Mouse (Mus musculus): ENCODE results near the gene Itgae. TPM values are rescaled to one million over a fixed set of nuclear protein-coding genes. Genes with fewer than 3 reads are reported as not detected.
A peak's percentile ranks its signal among the peaks of the same experiment; 100 is the strongest.

Gene Itgae
- polyA plus RNA-seq, 1 experiment: 0.78 TPM

GRCm38 (mm10) chr11:73172186-73172585 lies 81.8 kb downstream of the Itgae start:
- Histone ChIP-seq H3K9me3 (replicated peaks; ENCODE audit: control insufficient read depth, insufficient read depth, low read length, poor library complexity, severe bottlenecking) (no peaks in the 10 kb centered on the region), H3K36me3 (ENCODE audit: control insufficient read depth, insufficient read depth, low read length, poor library complexity, severe bottlenecking) (peaks cover 6% of the 10 kb centered on the region; the same call in 1 of the 2 replicates), H3K27me3 (ENCODE audit: control insufficient read depth, insufficient read depth, low read length, poor library complexity, severe bottlenecking) (no peaks in the 10 kb centered on the region), H3K9ac (ENCODE audit: low read depth, poor library complexity, severe bottlenecking) (no peak overlapping the region), H3K27ac (ENCODE audit: insufficient read depth, low read length) (no peak overlapping the region), H3K4me1 (ENCODE audit: control insufficient read depth, insufficient read depth, low read length) (no peaks in the 10 kb centered on the region), H3K4me3 (ENCODE audit: low read depth, low read length) (no peak overlapping the region)
- no peak for TF ChIP-seq CTCF (IDR thresholded peaks at IDR 0.05; ENCODE audit: low read depth, low read length)
- no peak for TF ChIP-seq POLR2A (IDR thresholded peaks at IDR 0.05; ENCODE audit: insufficient read depth, low read length)
- no peak for TF ChIP-seq EP300 (IDR thresholded peaks at IDR 0.05; ENCODE audit: insufficient read depth, low read depth, low read length)

DNA sequence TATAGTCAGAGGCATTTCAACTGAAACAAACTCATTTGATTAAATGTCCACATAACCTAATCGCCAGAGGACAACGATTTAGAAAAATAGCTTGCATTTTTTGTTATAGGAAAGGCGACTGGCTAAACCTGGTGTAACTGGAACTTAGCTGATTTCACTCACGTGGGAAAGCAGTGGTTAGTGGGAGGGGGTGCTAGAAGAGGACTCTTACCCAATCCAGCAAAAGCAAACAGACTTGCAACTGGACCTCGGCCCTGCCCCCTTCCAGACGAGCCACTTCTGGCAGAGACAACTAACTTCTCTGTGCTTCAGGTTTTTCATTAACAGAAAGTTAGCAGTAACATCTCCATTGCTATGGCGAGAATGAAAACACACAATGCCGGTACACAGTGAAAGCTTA lies 85.2 kb downstream of the Itgae start:
- H3K4me3 ChIP-seq (ENCODE audit: low read depth, low read length): peak overlapping the region; percentile 79; the same call in 1 of the 2 replicates
- no peak for TF ChIP-seq EP300 (IDR thresholded peaks at IDR 0.05; ENCODE audit: insufficient read depth, low read depth, low read length)
- TF ChIP-seq POLR2A (IDR thresholded peaks at IDR 0.05; ENCODE audit: insufficient read depth, low read length): no peak
- TF ChIP-seq CTCF (IDR thresholded peaks at IDR 0.05; ENCODE audit: low read depth, low read length): no peak
- no peaks in the 10 kb centered on the region for H3K27me3 ChIP-seq (ENCODE audit: control insufficient read depth, insufficient read depth, low read length, poor library complexity, severe bottlenecking)
- peaks cover 6% of the 10 kb centered on the region; the same call in 1 of the 2 replicates for H3K36me3 ChIP-seq (ENCODE audit: control insufficient read depth, insufficient read depth, low read length, poor library complexity, severe bottlenecking)
- H3K9me3 ChIP-seq (replicated peaks; ENCODE audit: control insufficient read depth, insufficient read depth, low read length, poor library complexity, severe bottlenecking): no peaks in the 10 kb centered on the region
- H3K27ac ChIP-seq (ENCODE audit: insufficient read depth, low read length): no peak overlapping the region
- peaks cover 3% of the 10 kb centered on the region for H3K4me1 ChIP-seq (ENCODE audit: control insufficient read depth, insufficient read depth, low read length)
- peak overlapping the region; percentile 93 for H3K9ac ChIP-seq (ENCODE audit: low read depth, poor library complexity, severe bottlenecking)

GRCm38 (mm10) chr11:73176186-73176585 lies 85.8 kb downstream of the Itgae start:
- Histone ChIP-seq H3K9ac (ENCODE audit: low read depth, poor library complexity, severe bottlenecking) (peak overlapping the region; percentile 93), H3K4me1 (ENCODE audit: control insufficient read depth, insufficient read depth, low read length) (peaks cover 3% of the 10 kb centered on the region), H3K4me3 (ENCODE audit: low read depth, low read length) (peak overlapping the region; percentile 79), H3K27me3 (ENCODE audit: control insufficient read depth, insufficient read depth, low read length, poor library complexity, severe bottlenecking) (no peaks in the 10 kb centered on the region), H3K36me3 (ENCODE audit: control insufficient read depth, insufficient read depth, low read length, poor library complexity, severe bottlenecking) (peaks cover 6% of the 10 kb centered on the region; the same call in 1 of the 2 replicates), H3K9me3 (replicated peaks; ENCODE audit: control insufficient read depth, insufficient read depth, low read length, poor library complexity, severe bottlenecking) (no peaks in the 10 kb centered on the region), H3K27ac (ENCODE audit: insufficient read depth, low read length) (no peak overlapping the region)
- TF ChIP-seq EP300 (IDR thresholded peaks at IDR 0.05; ENCODE audit: insufficient read depth, low read depth, low read length) (no peak), POLR2A (IDR thresholded peaks at IDR 0.05; ENCODE audit: insufficient read depth, low read length) (no peak), CTCF (IDR thresholded peaks at IDR 0.05; ENCODE audit: low read depth, low read length) (no peak)

DNA sequence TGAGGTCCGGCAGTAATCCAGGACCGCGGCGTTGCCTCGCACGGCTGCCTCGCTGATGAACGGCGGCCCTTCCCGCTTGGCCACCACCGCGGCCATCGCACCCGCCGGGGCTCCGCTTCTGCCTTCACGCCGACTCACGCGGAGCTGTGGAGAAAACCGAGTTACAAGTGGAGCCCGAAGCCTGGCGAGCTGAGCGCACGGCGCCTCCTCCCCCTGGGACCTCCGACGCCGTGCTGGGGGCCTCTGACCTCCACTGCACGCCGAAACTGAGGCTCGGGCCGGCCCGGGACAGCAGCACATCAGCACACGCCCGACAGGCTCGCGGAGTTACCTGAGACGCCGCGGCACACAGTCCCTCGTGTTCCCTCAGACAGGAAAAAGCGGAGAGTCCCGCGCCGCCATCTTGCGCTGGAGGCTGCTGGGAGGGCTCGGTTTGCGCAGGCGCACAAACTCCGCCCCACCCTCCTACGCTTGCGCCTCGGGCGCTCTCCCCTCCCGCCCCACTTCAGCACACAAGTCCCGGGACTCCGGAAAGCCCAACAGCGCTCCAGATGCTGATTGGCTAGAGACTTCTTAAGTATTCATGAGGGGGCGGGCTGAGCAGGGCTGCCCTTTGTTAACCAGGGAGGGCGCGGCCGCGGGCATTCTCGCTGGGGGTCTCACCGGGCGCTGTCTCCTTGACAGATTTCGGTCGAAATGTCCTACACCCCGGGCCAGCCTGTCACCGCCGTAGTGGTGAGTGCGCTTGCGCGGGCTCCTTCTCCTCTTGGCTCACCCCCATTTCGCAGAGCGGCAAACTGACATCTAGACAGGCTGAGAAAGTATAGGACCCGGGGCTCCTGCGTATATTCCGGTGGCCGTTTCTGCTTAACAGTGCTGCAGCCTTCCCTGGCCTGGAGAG lies 86.5 kb downstream of the Itgae start, which contains the start of the genes Emc6 and Tax1bp3:
Gene Emc6, minus strand, starts transcription at position 430 of the 901 bp plus-strand sequence.
Gene Tax1bp3, plus strand, starts transcription at position 476 of the 901 bp plus-strand sequence.
- no peaks in the 10 kb centered on the region for H3K27me3 ChIP-seq (ENCODE audit: control insufficient read depth, insufficient read depth, low read length, poor library complexity, severe bottlenecking)
- peak within 1 kb of the TSS; percentile 93 for H3K9ac ChIP-seq (ENCODE audit: low read depth, poor library complexity, severe bottlenecking)
- H3K4me1 ChIP-seq (ENCODE audit: control insufficient read depth, insufficient read depth, low read length): peaks cover 3% of the 10 kb centered on the region
- H3K36me3 ChIP-seq (ENCODE audit: control insufficient read depth, insufficient read depth, low read length, poor library complexity, severe bottlenecking): peaks cover 6% of the 10 kb centered on the region; the same call in 1 of the 2 replicates
- TF ChIP-seq EP300 (IDR thresholded peaks at IDR 0.05; ENCODE audit: insufficient read depth, low read depth, low read length): 0 out of 2 replicates have a peak, but pooled peaks have one; percentile 41
- TF ChIP-seq CTCF (IDR thresholded peaks at IDR 0.05; ENCODE audit: low read depth, low read length): no peak
- H3K9me3 ChIP-seq (replicated peaks; ENCODE audit: control insufficient read depth, insufficient read depth, low read length, poor library complexity, severe bottlenecking): no peaks in the 10 kb centered on the region
- peak within 1 kb of the TSS; percentile 79 for H3K4me3 ChIP-seq (ENCODE audit: low read depth, low read length)
- peak within 1 kb of the TSS; percentile 23; the same call in 1 of the 2 replicates for H3K27ac ChIP-seq (ENCODE audit: insufficient read depth, low read length)

- H3K9ac ChIP-seq (ENCODE audit: low read depth, poor library complexity, severe bottlenecking): peak overlapping the region; percentile 43
- H3K4me1 ChIP-seq (ENCODE audit: control insufficient read depth, insufficient read depth, low read length): peaks cover 3% of the 10 kb centered on the region
- H3K4me3 ChIP-seq (ENCODE audit: low read depth, low read length): peak overlapping the region; percentile 77
- TF ChIP-seq POLR2A (IDR thresholded peaks at IDR 0.05; ENCODE audit: insufficient read depth, low read length) (no peak), EP300 (IDR thresholded peaks at IDR 0.05; ENCODE audit: insufficient read depth, low read depth, low read length) (no peak), CTCF (IDR thresholded peaks at IDR 0.05; ENCODE audit: low read depth, low read length) (no peak)
- no peaks in the 10 kb centered on the region for H3K27me3 ChIP-seq (ENCODE audit: control insufficient read depth, insufficient read depth, low read length, poor library complexity, severe bottlenecking)
- peaks cover 6% of the 10 kb centered on the region; the same call in 1 of the 2 replicates for H3K36me3 ChIP-seq (ENCODE audit: control insufficient read depth, insufficient read depth, low read length, poor library complexity, severe bottlenecking)
- H3K9me3 ChIP-seq (replicated peaks; ENCODE audit: control insufficient read depth, insufficient read depth, low read length, poor library complexity, severe bottlenecking): no peaks in the 10 kb centered on the region
- peak overlapping the region; percentile 23; the same call in 1 of the 2 replicates for H3K27ac ChIP-seq (ENCODE audit: insufficient read depth, low read length)
Observed at GRCm38 (mm10) chr11:73177509-73177875, 87.1 kb downstream of the Itgae start.

DNA sequence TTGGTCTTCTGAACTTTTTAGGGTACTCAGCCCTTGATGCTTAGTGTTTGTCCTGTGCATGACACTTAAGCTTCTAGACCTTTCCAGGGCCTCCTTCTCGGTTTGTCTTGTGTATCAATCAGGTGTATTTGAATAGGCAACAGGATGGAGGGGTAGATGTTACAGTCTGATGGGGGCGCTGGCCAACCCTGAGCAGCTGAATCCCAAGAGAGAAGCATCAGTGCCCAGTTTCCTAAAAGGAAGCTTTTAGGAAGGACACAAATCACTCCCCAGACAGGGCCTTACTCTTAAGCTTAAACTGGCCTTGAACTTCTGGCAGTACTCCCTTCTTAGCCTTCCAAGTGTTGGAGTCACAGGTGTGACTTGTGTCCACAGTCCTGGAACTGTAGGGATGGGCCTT lies 87.5 kb downstream of the Itgae start:
- Histone ChIP-seq H3K36me3 (ENCODE audit: control insufficient read depth, insufficient read depth, low read length, poor library complexity, severe bottlenecking) (peaks cover 6% of the 10 kb centered on the region; the same call in 1 of the 2 replicates), H3K4me1 (ENCODE audit: control insufficient read depth, insufficient read depth, low read length) (peaks cover 3% of the 10 kb centered on the region), H3K27ac (ENCODE audit: insufficient read depth, low read length) (no peak overlapping the region), H3K9ac (ENCODE audit: low read depth, poor library complexity, severe bottlenecking) (peak overlapping the region; percentile 43), H3K9me3 (replicated peaks; ENCODE audit: control insufficient read depth, insufficient read depth, low read length, poor library complexity, severe bottlenecking) (no peaks in the 10 kb centered on the region), H3K27me3 (ENCODE audit: control insufficient read depth, insufficient read depth, low read length, poor library complexity, severe bottlenecking) (no peaks in the 10 kb centered on the region), H3K4me3 (ENCODE audit: low read depth, low read length) (peak overlapping the region; percentile 77)
- TF ChIP-seq POLR2A (IDR thresholded peaks at IDR 0.05; ENCODE audit: insufficient read depth, low read length) (no peak), CTCF (IDR thresholded peaks at IDR 0.05; ENCODE audit: low read depth, low read length) (no peak), EP300 (IDR thresholded peaks at IDR 0.05; ENCODE audit: insufficient read depth, low read depth, low read length) (no peak)

All from ES-Bruce4 (cell line).